Mouse (Mus musculus) adipose tissue, adult 10 weeks (tissue): ENCODE measurements around the gene Ccdc125. TPM values are rescaled to one million over a fixed set of nuclear protein-coding genes. Genes with fewer than 3 reads are reported as not detected.

ENCODE experiments used
- polyA plus RNA-seq: library from polyadenylated mRNA; stranded (reverse); fragments of 350-450 nt; fragmentation: Illumina TruSeq; extraction: RNeasy Lipid Tissue Mini Kit (QIAGEN cat#74804); gene quantifications from one replicate; pipeline ENCODE4 v1.2.3, GENCODE M21; 2014; ENCODE audit warnings: low read depth, low replicate concordance

Gene Ccdc125
- polyA plus RNA-seq, result 5.3 TPM

DNA sequence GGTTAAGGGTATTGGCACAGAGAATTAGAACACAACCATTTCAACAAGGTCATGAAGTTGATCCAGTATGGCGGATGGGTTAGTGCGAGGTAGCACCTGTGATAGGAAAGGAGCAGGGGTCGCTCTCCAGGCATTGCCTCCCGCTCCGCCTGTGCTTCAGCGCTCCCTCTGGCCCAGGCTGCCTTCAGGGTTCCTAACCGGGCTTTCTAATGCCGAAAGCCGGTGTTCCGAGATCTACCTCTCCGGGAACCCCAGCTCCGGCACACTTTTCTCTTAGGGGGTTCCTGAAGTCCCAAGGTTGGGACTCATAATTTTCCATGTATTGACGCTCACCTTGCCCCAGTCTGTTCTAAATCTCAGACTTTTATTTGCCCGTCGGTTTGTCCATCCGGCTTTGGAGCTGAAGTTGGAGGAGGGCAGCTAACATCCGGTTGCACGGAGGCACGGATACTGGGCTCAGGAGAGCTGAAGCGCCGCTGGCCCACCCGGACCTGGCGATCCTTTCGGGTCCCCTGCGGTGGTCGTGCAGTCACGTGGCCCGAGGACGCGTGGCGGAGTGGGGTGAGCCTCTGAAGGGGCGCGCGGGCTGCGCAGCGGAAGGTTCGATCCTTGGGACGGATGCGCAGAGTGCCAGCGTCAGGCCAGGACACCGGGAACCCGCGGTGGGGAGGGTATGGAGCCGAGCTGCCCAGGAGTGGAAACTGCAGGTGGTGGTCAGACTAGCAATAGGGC, at the start of gene Ccdc125:
TSS of gene Ccdc125 (plus strand) at position 427 of the 732 bp plus-strand sequence.

DNA sequence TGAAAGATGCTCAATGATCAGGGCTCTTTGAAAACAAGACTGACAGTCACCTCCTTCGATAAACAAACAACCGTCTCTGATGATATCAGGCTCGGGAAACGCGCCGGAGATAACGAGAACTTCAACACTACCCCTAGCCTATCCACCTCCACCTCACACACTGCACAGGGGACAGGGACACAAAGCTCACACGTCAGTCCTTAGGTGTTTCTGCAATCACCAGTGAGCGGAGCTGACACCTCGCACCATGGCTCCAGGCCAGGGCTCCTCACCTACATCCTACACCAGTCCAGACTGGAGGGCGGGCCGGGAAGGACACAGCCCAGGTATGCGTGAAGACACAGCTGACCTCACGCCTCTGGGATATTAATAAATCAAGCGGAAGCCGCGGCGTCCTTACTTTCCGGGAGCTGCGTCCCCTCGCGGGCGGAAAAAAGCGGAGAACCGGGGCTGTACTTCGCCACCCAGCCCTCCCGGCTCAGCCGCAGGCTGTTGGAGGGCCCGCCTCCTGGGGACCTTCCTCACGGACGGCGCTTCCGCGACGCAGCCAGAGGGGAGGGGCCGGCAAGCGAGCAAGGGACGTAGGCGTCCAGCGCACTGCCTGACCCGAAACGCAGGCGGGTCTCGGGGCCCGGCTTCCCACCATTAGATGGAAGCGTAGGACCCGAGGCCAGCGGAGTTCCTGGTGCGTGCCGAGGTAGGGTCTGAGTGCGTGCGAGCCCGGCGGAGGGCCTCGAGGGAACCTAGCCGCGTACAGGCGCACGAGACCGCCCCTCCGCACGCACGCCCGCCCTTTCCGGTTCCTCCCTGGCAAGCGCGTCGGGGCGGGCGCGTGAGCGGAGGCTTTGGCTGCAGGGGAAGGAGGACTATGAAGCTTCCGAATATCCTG, 18.7 kb upstream of the Ccdc125 start, which contains the start of the genes Ak6 and Rad17:
TSS of gene Ak6 (plus strand) at position 430 of the 889 bp plus-strand sequence.
TSS of gene Rad17 (minus strand) at position 502 of the 889 bp plus-strand sequence.

DNA sequence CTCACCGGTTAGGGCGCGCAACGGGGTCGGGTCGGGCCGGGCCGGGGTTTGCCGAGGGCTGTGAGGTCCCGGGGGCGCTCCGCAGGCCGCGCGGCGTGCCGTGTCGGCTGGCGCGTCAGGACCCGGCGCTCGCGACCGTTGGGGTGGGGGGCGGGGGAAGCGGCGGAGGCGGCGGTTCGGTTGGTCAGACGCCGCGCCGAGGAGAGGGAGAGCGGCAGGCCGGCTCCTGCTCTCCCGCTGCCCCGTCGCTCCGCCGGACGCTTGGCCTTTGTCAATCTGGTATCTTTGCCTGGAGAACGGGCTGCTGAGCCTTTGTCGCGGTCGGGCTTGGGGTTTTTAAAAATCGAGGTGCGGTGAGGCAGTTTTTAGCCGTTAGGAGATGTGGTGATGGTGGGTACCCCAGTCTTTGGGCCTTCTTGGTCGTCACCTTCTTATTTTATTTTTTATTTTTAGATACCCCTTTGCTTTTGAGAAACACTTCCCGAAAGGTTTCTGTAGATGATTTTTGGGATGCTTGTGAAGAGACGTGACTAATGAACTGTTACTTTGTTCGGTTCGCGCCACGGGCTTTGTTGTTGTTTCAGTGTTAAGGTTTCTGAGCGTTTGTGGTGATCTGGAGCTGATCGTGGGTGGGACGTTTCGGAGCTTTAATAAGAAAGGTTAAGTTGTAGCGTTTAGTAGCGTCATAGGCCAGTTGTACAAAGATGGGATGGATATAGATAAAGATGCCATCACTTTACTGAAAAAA, 17.9 kb upstream of the Ccdc125 start, which contains the start of gene Taf9:
TSS of gene Taf9 (plus strand) at position 141 of the 748 bp plus-strand sequence.

DNA sequence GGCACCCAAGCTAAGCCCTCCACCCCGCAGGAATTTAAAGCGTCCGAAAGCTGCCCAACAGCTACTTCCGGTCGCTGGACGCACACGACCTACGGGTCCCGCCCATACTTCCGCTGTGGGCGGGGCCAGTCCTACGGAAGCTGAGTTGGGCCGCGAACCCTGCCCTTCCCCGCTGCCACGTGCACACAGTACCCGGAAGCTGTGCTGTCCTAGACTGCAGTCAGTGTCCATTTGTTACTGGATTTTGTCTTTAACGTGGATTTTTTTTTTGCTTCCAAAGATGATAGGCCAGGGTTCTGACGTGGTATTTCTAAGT, 61.3 kb downstream of the Ccdc125 start, which contains the start of gene Cdk7:
TSS of gene Cdk7 (minus strand) at position 79 of the 316 bp plus-strand sequence.

DNA sequence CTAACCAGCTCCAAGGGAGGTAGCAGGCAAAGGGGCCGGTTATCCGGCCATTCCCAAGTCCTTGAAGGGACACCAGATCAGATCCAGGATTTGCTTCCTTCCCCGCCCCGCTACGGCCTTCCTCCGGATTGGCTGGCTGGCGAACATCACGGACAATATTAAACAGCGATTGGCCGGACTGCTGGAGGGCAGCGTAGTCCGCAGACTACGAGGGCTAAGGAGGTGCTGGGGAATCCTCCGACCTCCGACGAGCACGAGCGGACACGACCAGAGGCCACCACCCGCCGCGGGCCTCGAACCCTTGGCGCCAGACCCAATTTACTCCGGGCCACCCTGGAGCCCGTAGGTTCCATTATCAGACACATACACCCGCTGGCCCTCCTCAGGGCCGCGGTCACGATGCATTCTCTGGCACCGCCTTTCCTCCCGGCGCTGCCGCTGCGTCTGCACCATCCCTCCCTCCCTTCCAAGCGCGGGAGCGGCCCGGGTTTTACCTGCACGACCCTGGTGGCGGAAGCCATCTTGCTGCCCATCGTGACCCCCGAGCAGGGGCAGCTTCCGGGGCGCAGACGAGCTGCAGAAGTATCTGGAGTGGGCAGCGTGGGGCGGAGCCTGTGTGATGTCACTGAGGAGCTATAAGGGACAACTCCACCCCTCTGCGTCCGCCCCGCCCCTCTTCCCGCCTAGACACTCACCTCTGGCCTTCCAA, 74.7 kb downstream of the Ccdc125 start, which contains the start of gene Mrps36:
TSS of gene Mrps36 (minus strand) at position 624 of the 709 bp plus-strand sequence.

Other genes with a start within 250 kb of the Ccdc125 start
- gene Naip1, start 216.8 kb upstream of the Ccdc125 start, polyA plus RNA-seq, result 0.51 TPM
- gene Gtf2h2, start 177.1 kb upstream of the Ccdc125 start, polyA plus RNA-seq, result 27.9 TPM
- gene Ocln, start 117.0 kb upstream of the Ccdc125 start, polyA plus RNA-seq, result 19.3 TPM
- 10.7 TPM for gene Marveld2, start 52.7 kb upstream of the Ccdc125 start, polyA plus RNA-seq
- gene Ak6, start 18.7 kb upstream of the Ccdc125 start, polyA plus RNA-seq, result 88.8 TPM
- 12.3 TPM for gene Rad17, start 18.7 kb upstream of the Ccdc125 start, polyA plus RNA-seq
- gene Taf9, start 18.1 kb upstream of the Ccdc125 start, polyA plus RNA-seq, result 27.4 TPM
- 34.2 TPM for gene Cdk7, start 61.2 kb downstream of the Ccdc125 start, polyA plus RNA-seq
- 47.8 TPM for gene Mrps36, start 74.9 kb downstream of the Ccdc125 start, polyA plus RNA-seq
- 1.3 TPM for gene Cenph, start 106.2 kb downstream of the Ccdc125 start, polyA plus RNA-seq
- 3.6 TPM for gene Ccnb1, start 116.9 kb downstream of the Ccdc125 start, polyA plus RNA-seq
- gene Slc30a5, start 163.7 kb downstream of the Ccdc125 start, polyA plus RNA-seq, result 45.5 TPM